Mouse (Mus musculus) heart, postnatal 14 days (tissue): ENCODE results near the gene D17H6S53E. TPM values are rescaled to one million over a fixed set of nuclear protein-coding genes. Genes with fewer than 3 reads are reported as not detected.
"Not testable (repeated sequence)": the region's sequence is repeated elsewhere in the genome, so short reads cannot be mapped to it uniquely, and the experiment has no call there.

Source experiments
- DNase-seq, 2 experiments: peaks; one replicate each; pipeline ENCODE4 v3.0.0; 2021 to 2022
- intact Hi-C: fragments of 180-260 bp; cut with DNase I; formaldehyde crosslinking; loops from one replicate; pipeline ENCODE4 v1.15.1; 2025
- total RNA-seq, 2 experiments: library from RNA; stranded (reverse); gene quantifications; 2 replicates each; pipeline ENCODE4 v1.2.3; 2021

D17H6S53E gene
- total RNA-seq, 2 experiments from 2014 or later: 28.0 to 29.6 TPM

DNA sequence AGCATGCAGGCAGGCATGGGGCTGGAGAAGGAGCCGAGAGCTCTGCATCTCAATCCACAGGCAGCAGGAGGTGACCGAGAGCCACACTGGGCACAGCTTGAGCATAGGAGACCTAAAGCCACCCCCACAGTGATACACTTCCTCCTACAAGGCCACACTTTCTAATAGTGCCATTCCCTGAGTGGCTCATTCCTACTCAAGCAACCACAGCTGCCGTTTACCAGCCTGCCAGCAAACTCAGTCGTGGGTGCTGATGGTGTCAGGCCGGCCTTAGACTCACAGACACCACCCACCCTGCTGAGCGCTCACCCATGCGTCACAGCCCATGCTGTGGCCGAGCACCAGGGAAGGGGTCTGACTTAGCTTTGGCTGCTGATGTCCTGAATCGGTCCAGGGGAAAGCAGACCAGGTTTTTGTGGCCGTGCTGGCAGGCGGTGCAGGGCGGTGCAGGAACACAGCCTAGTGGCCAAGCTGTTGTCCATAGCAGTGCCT, 29.0 kb upstream of the D17H6S53E start:
- no peak for DNase-seq
- intact Hi-C loops: no loop called here

DNA sequence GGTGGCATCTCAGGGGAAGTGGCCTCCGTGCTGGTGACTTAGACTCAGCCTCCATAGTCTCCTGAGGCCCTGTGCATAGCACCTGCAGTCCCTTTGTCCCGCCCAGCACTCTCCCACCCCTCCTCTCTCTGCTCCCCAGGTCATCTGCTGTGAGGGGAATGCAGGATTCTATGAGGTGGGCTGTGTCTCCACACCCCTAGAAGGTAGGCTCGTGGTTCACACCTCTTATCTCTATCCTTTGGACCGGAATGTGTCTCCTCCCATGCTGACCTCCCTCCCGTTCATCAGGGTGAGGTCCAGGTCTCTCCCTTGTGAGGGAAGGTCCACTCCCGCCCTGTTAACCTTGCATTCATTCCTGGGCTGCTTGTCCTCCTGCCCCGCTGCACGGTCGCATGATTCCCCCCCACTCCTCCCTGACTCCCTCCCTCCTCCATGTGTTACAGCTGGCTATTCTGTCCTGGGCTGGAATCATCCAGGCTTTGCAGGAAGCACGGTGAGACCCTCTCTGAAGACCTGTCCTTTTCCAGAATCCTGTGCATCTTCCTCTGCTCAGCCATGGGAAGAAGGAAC, 25.9 kb upstream of the D17H6S53E start:
- no peak for DNase-seq

DNA sequence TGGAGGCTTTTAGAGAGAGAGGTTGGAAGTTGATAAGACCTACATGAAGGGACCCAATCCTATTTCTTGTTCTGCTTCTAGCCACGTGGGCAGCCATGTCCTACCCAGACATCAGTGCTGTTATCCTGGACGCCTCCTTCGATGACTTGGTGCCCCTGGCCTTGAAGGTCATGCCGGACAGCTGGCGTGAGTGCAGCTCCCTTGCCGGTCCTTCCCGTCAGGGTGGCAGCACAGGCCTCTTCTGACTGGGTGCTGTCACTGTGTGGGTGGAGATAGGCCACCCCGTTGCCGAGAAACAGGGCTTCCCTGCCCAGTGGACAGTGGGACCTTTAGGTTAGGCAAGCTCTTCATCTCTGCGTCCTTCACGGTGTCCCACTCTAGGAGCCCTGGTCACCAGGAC, 25.0 kb upstream of the D17H6S53E start:
- no peak for DNase-seq
- intact Hi-C loops: no loop called here

More for the DNA sequence above, 25.9 kb upstream of the D17H6S53E start:
- intact Hi-C loops: no loop called here

DNA sequence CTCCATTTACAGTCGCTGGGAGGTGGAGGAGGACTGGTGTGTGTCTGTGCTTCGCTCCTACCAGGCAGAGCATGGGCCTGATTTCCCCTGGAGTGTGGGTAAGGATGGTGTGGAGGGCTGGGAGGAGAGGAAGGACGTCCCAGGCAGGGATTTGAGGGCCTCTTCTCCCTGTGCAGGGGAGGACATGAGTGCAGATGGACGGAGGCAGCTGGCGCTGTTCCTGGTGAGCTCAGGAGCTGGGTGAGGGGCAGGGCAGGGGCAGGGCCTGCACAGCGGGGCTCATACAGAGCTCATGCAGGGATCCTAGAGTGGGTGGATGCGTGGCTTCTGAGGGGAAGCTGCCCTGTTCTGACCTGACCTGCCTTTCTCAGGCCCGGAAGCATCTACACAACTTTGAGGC, 23.9 kb upstream of the D17H6S53E start:
- no peak for DNase-seq
- intact Hi-C loops: no loop called here

DNA sequence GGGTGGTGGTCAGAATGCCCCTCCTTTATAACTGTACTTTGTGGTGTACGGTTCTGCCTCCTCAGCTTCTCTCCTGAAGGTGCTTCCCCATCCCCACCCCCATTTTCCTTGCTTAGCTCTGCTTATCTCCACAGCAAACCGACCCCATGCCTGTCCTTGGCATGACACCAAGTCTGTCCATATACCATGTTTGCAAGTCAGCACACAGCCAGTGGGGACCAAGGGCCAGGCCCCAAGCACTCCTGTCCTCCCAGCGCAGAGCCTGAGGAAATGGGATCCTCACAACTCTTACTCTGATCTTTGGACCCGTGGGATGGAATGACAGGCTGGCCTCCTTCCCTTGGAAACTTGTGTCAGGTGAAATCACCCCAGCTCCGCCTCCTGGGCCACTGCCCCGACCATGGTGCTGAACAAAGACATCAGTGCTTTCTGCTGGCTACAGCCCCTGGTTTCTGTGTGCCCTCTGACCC, 22.9 kb upstream of the D17H6S53E start:
- no peak for DNase-seq
- intact Hi-C loops: no loop called here

DNA sequence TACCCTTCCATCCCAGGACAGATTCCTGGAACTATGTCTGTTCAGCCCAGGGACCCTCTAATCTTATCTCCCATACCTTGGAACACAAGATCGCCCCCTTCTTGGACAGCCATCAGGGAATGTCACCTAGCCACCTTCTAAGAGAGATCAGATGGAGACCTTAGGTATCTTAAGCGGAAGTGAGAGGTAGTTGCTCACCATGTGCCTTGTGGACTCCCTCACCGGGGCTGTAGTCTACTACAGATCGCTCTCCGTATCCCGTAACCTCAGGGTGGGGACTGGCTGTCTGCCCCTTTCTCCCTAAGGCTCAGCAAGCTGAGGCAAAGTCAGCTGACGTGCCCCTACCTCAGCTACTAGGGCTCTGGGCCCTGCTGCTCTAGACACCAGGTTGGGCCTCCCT, 22.1 kb upstream of the D17H6S53E start:
- intact Hi-C loops: no loop called here

DNA sequence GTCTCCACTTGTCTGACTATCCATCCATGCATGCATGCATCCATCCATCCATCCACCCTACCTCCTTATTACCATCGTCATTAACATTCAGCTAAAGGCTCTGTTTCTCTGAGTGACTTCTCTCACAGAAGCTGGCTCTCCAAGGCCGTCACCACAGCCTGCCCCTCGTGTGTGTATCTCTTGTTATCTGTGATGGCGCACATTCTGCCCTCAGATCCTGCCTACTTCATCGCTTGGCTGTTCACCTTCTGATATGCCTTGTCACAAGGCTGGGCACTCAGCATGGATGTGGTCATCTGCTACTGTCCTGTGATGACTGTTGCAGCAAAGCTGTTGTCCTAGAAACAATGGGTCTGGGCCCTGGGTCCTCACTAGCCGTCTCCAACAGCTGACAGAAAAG, 21.4 kb upstream of the D17H6S53E start:
- intact Hi-C loops: no loop called here

More for the DNA sequence above, 22.1 kb upstream of the D17H6S53E start:
- no peak for DNase-seq

DNA sequence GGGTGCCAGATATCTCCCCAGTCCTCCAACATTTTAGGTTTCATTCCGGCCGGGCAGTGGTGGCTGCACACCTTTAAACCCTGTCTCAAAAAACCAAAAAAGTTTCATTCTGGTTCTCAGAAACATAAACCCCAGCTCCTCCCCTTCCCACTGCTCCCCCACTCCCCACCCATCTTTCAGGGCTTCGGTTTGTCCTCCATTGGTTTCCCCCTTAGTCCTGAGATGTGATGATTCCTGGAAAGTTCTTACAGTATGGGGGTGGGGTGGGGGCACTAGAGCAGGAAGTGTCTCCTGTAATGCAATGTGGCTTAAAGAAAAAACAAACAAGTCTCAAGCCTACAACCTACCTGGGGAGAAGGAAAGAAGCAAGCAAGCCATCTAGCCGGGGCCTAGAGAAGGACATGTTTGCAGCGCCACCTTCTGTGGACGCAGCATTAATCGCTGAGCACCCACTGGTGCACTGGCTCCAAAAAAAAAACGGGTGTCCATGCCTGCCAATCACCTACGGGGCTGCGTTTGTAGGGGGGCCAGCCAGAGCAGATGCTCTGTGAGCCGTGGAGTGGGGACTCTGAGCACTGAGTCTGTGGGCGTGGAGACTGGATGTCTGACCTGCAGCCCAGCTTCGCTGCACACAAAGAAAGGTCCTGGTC, 20.3 kb upstream of the D17H6S53E start:
- peak; percentile 40 to 44 for DNase-seq
- intact Hi-C loops: loop anchor here (1.0 kb wide), 1 partner anchor 85 kb away; no protein-coding TSS in a partner anchor

More for the DNA sequence above, 21.4 kb upstream of the D17H6S53E start:
- DNase-seq: no peak

DNA sequence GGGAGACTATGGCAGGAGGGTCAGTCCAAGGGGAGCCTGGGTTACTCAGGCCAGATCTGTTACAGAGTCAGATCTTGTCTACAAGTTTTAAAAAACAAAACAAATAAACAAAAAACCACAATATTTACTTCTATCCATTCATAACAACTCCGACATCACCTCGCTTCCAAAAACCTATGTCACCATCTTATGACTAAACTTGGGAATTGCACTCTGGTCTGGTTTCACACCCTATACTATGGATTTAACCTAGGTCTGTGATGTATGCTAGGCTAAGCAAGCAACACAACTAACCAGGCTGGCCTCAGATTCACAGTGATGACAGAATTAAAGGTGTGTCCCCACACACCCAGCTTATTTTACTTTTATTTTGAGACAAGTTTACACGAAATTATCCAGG, 19.7 kb upstream of the D17H6S53E start:
- no peak for DNase-seq
- intact Hi-C loops: loop anchor here (1.0 kb wide), 1 partner anchor 85 kb away; no protein-coding TSS in a partner anchor

DNA sequence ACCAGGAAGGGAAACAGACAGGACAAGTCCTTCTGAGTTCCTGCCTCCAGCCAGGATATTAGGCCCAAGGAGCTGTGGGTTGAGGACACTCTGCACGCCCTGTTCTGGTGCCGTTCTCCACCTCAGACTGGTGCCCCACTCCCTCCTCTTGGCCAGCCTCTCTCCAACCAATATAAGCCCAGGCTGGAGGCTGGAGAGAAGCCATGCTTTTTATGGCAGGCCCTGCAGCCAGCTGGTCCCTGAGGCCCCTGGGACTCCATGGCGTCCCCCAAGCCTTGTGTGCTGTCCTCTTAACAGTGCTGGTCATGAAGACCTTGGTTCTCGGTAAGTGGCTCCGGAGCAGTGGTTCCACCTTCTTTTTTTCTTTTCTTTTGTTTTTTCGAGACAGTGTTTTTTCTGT, 18.1 kb upstream of the D17H6S53E start, which contains the start of gene Ly6g5c:
Gene Ly6g5c, plus strand, starts transcription at position 183 of the 400 bp plus-strand sequence.
- intact Hi-C loops: no loop called here
- no peak for DNase-seq

DNA sequence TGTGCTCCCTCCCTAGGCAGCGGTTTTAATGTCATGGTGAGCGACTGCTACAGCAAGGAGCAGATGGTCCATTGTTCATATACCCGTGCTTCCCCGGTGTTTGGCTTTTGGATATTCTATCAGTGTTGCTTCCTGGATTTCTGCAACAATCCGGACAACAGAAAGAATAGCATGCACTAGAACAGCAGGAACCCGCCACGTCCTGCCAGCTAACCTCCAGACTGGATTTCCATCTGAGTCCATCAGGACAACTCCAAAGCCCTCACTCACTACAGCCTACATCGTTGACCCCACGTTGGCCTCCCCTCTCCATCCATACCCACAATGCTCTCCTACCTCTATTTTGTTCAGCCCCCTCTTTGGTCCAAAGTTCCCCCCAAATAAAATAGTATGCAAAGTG, 14.4 kb upstream of the D17H6S53E start:
- DNase-seq: no peak
- intact Hi-C loops: no loop called here

DNA sequence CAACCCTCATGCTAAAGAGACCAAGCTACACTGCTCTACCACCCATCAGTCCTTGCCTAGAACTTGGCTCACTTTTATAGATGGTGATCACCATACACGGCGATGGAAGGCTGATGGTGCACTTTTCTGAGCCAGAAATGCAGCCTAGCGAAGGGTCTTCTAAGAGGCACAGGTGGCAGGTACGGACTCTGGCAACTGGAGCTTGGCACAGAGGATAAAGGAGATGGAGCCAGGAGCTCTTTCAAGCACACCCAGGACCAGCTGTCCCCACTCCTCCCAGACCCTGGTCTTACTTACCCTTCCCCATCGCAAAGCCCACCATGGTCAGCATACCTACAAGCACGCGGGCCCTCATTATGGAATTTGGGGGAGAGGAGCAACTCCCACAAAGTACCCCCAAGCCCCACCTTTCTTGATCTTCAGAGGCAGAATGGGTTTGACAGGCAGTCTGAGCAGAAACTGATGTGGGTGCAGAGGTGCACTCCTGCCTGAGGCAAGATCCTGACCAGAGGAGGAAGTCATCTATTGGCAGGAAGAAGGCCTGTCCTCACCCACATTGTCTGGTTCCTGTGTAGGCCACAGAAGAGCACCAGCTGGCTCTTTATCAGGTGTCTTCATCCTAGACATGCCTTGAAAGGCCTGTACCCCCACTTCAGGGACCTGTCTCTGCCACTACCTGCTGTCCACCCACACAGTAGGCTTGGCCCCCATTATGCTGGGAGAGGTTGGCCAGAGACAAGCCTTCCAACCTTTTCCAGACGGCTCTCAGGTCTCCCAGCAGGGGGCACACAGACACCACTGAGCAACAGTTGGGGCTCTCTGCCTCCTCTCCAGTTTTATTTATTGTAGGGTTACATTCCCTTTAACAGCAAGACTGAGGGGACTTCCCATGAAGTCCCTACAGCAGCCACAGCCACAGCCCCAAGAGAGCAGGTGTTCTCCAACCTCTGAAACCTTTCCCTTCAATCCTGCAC, 10.8 kb upstream of the D17H6S53E start, which contains the start of gene Ly6g5b:
Gene Ly6g5b, minus strand, starts transcription at position 383 of the 974 bp plus-strand sequence.
- intact Hi-C loops: no loop called here
- no peak for DNase-seq

DNA sequence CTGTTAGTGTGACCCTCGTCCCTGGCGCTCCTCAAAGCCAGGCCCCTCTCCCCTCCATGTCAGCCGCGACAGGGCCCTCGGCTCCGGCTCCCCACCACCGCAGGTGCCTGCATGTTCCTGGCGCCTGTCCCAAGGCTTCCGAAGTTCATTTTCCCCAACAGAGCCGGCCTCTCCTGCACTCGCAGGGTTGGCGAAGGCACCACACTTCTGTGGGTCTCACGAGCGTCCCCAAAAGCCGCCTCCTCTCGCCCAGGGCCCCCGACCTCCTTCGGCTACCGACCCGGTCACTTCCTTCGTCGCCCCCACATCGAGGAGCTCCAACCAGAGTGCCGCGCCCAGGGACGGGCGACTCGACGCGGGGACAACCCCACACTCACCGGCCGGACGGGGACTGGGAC, 5.4 kb upstream of the D17H6S53E start:
- intact Hi-C loops: no loop called here
- peak; percentile 44 to 48 for DNase-seq

DNA sequence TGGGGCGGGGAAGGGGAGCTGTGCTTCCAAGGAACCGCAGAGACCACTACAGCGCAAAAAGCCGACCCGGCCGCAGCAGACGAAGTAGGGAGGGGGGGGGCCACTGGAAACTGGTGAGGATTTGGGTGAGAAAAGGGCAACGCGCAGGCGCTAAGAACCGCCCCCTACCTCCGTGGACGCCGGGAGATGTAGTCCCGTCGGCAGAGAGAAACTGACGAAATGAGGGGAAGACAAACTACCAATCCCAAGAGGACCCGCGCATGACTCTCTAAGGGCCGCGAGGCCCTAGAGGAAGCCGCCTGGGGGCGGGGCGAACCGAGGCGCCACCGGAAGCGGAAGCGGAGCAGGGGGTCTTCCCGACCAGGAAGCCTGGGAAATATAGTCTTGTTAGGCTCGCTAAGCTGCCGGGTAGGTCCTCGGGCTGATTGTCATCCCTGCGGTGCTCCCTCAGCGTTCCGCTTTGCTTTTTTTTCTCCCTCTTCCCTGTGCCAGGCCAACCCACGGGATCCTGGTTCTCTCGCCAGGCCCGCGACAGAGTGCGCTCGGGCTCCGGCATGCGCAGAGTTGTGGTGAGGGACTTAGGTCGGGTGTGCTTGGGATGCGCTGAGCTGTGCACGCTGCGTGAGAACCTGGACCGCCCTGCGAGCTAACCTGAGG, 4.9 kb upstream of the D17H6S53E start, which contains the start of gene Gpank1:
Gene Gpank1, plus strand, starts transcription at position 313 of the 657 bp plus-strand sequence.
- intact Hi-C loops: no loop called here

DNA sequence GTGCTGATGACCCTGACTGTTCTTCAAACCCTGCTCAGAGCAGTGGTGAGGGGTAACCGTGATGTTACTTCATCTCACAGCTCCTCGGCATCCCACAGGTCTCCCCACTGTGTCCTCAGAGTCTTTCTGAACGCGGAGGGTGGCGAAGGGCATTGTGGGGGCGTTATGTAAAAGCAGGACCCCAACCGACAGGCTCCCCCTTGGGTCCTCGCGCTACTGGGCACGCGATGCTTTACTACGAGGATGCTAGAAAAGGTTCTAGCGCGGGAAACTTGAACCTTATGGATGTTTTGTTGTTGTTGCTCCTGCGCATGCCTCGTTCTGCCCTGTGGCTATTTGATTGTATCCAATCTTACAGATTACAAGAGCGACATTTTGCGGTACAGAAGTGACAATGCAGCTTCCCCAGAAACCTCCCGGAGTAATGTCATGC, 4.3 kb upstream of the D17H6S53E start, which contains the start of gene Csnk2b:
Gene Csnk2b, minus strand, starts transcription at position 183 of the 433 bp plus-strand sequence.
- intact Hi-C loops: no loop called here
- peak; percentile 33 to 48 for DNase-seq

More for the DNA sequence above, 4.9 kb upstream of the D17H6S53E start, which contains the start of gene Gpank1:
- peak; percentile 98 to 99 for DNase-seq

DNA sequence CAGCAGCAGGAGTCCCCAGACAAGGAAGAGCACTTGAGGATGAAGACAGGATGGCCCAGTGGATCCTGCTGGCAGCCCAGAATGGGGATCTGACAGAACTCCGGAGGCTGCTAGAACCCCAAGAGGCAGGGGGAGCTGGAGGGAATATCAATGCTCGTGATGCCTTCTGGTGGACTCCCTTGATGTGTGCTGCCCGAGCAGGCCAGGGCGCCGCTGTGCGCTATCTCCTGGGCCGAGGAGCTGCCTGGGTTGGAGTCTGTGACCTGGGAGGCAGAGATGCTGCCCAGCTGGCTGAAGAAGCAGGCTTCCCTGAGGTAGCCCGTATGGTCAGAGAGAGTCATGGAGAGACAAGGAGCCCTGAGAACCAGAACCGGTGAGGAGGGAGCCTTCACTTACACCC, 2.9 kb upstream of the D17H6S53E start:
- intact Hi-C loops, DNase-seq: not testable (repeated sequence)

DNA sequence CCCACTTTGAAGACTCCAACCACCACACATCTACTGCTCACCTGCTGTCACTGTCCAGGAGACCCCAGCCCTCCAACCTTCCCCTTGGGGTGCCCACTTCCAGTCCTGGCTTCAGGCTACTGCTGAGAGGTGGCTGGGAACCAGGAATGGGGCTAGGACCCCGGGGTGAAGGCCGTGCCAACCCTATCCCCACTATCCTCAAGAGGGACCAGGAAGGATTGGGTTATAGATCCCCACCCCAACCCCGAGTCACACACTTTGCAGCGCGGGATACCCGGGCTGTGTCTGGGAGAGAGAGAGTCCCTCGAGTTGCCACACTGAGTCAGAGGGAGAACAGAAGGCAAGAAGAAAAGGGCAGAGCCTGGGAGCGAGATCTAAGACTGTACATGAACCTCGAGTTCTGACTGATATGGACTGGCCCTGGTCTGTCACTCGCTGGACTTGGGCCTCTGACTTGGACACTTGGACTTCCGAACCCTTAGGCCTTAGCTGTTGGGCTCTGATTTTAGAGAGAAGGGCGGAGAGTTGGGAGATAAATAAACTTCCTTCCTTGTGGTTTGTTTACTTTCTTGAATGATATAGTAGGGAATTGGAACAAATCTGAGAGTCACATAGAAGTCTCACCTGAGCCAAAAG, 1.8 kb upstream of the D17H6S53E start:
- DNase-seq, intact Hi-C loops: not testable (repeated sequence)

DNA sequence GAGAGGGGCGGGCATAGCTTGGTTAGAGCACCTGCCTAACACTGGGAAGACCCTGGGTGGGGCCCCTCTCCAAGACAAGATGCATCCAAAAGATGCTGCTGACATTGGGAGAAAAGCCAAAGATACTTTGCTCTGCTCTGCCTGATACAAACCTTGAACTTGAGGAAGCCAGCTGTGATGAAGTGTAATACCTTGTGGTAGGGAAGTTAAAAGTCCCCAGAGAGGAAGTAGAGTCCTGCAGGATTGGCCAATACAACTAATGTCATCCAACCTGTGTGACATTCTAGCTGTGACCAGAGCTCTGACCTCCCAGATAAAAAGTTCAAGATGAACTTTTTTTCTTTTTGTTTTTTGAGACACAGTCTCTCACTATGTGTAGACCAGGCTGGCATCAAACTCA, 1.1 kb upstream of the D17H6S53E start:
- intact Hi-C loops: loop anchor here (5.0 kb wide), 2 partner anchors 37 to 107 kb away; partner anchors contain the start of genes Atp6v1g2 and Prrc2a
- no peak for DNase-seq

DNA sequence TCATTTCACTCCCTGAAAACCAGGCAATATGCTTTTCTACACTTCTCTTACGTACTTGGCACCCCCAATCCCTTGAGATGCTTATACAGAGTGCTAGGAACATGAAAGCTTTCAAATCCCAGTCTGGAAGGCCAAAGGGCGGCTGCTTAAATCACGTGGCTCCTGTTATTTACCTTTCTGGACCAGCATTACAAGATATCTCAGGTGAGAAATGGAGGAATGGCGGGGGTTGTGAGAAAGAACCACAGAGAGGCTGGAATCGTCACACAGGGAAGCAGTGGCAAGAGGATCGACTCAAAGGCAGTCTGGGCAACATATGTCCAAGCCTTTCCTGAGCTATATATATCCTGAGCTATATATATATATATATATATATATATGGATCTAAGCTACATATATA, 595 bp upstream of the D17H6S53E start:
- intact Hi-C loops: loop anchor here (5.0 kb wide), 2 partner anchors 37 to 107 kb away; partner anchors contain the start of genes Atp6v1g2 and Prrc2a
- DNase-seq: no peak
